Mouse (Mus musculus) macrophage (primary cell): ENCODE results near the gene Rab3b. TPM values are rescaled to one million over a fixed set of nuclear protein-coding genes. Genes with fewer than 3 reads are reported as not detected.

ENCODE experiments used
- H3K27ac ChIP-seq: fragments of 350-480 bp; formaldehyde crosslinking; 2 replicates; pipeline ENCODE4 v1.9.0; 2021
- H3K36me3 ChIP-seq: fragments of 350-480 bp; formaldehyde crosslinking; 2 replicates; pipeline ENCODE4 v1.9.0; 2021; ENCODE audit errors: inconsistent target
- H3K4me3 ChIP-seq: fragments of 350-480 bp; formaldehyde crosslinking; 2 replicates; pipeline ENCODE4 v1.9.0; 2021; ENCODE audit errors: inconsistent target
- H3K79me2 ChIP-seq: fragments of 350-480 bp; formaldehyde crosslinking; 2 replicates; pipeline ENCODE4 v1.9.0; 2021; ENCODE audit errors: inconsistent target
- WGBS: methylation state at CpG from one replicate; pipeline ENCODE4 v1.1.7; 2026; ENCODE audit warnings: inconsistent platforms; ENCODE audit not compliant: missing documents; 5-methylcytosine and 5-hydroxymethylcytosine counted together
- polyA plus RNA-seq: library from polyadenylated mRNA; stranded (reverse); fragments of 250-400 nt; gene quantifications from 3 replicates; pipeline ENCODE4 v1.2.4, GENCODE M21; 2018; ENCODE audit warnings: inconsistent platforms
- total RNA-seq, 78 experiments: library from RNA; depleted of rRNA; stranded (reverse); fragments of 250-400 nt; gene quantifications; 1 replicate in 9 of 78; 2 replicates in 24 of 78; 3 replicates in 43 of 78; 4 replicates in 2 of 78; pipeline ENCODE4 v1.2.4; 2018; ENCODE audit warnings: inconsistent platforms in 56 of 78

The Rab3b gene
- under 1 TPM in 1 of 26 experiments, not detected in 25; 0.24 TPM for total RNA-seq (2018; cell fraction: chromatin; rRNA removed)
- total RNA-seq (2018; cell fraction: cytosol; rRNA removed): under 1 TPM in 4 of 26 experiments, not detected in 22; 0.09 to 0.16 (median 0.09) TPM
- not detected for total RNA-seq (2018; cell fraction: nucleus; rRNA removed)
- 0.27 TPM in 1 of 3 replicates, not detected in the others for polyA plus RNA-seq

GRCm38 (mm10) chr4:108878963-108879822 lies at the start of gene Rab3b:
Gene Rab3b, plus strand, starts transcription at chr4:108879063.
- WGBS: 4% methylated on average over 46 of the region's 46 CpGs
- Histone ChIP-seq H3K27ac (no peak within 1 kb of the TSS), H3K4me3 (no peak within 1 kb of the TSS), H3K36me3 (no peaks in the 10 kb centered on the region), H3K79me2 (no peaks in the 10 kb centered on the region)

- Histone ChIP-seq H3K4me3 (no peak overlapping the region), H3K27ac (no peak overlapping the region), H3K79me2 (peaks cover 38% of the 10 kb centered on the region), H3K36me3 (peaks cover 2% of the 10 kb centered on the region; the same call in 1 of the 2 replicates)
- 100% methylated on average over 1 of the region's 1 CpGs for WGBS
Observed at GRCm38 (mm10) chr4:108830698-108831097, 48.2 kb upstream of the Rab3b start.

GRCm38 (mm10) chr4:108832916-108833827 lies 45.7 kb upstream of the Rab3b start, which contains the start of gene Btf3l4:
Gene Btf3l4, minus strand, starts transcription at chr4:108833614.
- Histone ChIP-seq H3K4me3 (peak within 1 kb of the TSS; percentile 82), H3K36me3 (no peaks in the 10 kb centered on the region), H3K27ac (peak within 1 kb of the TSS; percentile 83), H3K79me2 (peaks cover 63% of the 10 kb centered on the region)
- under 1% methylated on average over 69 of the region's 73 CpGs for WGBS

- WGBS: 1% methylated on average over 6 of the region's 6 CpGs
- H3K79me2 ChIP-seq: peaks cover 69% of the 10 kb centered on the region
- no peaks in the 10 kb centered on the region for H3K36me3 ChIP-seq
- peak overlapping the region; percentile 83 for H3K27ac ChIP-seq
- H3K4me3 ChIP-seq: peak overlapping the region; percentile 82
Observed at GRCm38 (mm10) chr4:108833828-108834114, 45.1 kb upstream of the Rab3b start.

GRCm38 (mm10) chr4:108834115-108834970 lies 44.5 kb upstream of the Rab3b start, which contains the start of gene Txndc12:
Gene Txndc12, plus strand, starts transcription at chr4:108834601.
- Histone ChIP-seq H3K4me3 (peak within 1 kb of the TSS; percentile 82), H3K27ac (peak within 1 kb of the TSS; percentile 83), H3K79me2 (peaks cover 75% of the 10 kb centered on the region), H3K36me3 (no peaks in the 10 kb centered on the region)
- under 1% methylated on average over 34 of the region's 34 CpGs for WGBS

GRCm38 (mm10) chr4:108834971-108835311 lies 43.9 kb upstream of the Rab3b start:
- Histone ChIP-seq H3K4me3 (peak overlapping the region; percentile 82), H3K27ac (peak overlapping the region; percentile 83), H3K79me2 (peaks cover 81% of the 10 kb centered on the region), H3K36me3 (no peaks in the 10 kb centered on the region)
- WGBS: 1% methylated on average over 15 of the region's 15 CpGs

- Histone ChIP-seq H3K27ac (peak overlapping the region; percentile 83), H3K4me3 (peak overlapping the region; percentile 82), H3K79me2 (peaks cover 86% of the 10 kb centered on the region), H3K36me3 (no peaks in the 10 kb centered on the region)
- 74% methylated on average over 3 of the region's 3 CpGs for WGBS
Observed at GRCm38 (mm10) chr4:108835496-108835895, 43.4 kb upstream of the Rab3b start.

GRCm38 (mm10) chr4:108838031-108838430 lies 40.8 kb upstream of the Rab3b start:
- no peak overlapping the region for H3K27ac ChIP-seq
- H3K4me3 ChIP-seq: no peak overlapping the region
- 92% methylated on average over 4 of the region's 4 CpGs for WGBS
- no peaks in the 10 kb centered on the region for H3K36me3 ChIP-seq
- H3K79me2 ChIP-seq: peaks cover 86% of the 10 kb centered on the region

- Histone ChIP-seq H3K4me3 (no peak overlapping the region), H3K36me3 (no peaks in the 10 kb centered on the region), H3K27ac (no peak overlapping the region), H3K79me2 (peaks cover 84% of the 10 kb centered on the region)
- 97% methylated on average over 7 of the region's 7 CpGs for WGBS
Observed at GRCm38 (mm10) chr4:108841920-108842578, 36.8 kb upstream of the Rab3b start.

- Histone ChIP-seq H3K4me3 (no peak overlapping the region), H3K36me3 (no peaks in the 10 kb centered on the region)
Observed at GRCm38 (mm10) chr4:108843336-108843735, 35.5 kb upstream of the Rab3b start.

GRCm38 (mm10) chr4:108845824-108846569 lies 32.9 kb upstream of the Rab3b start:
- H3K36me3 ChIP-seq: no peaks in the 10 kb centered on the region
- H3K79me2 ChIP-seq: peaks cover 67% of the 10 kb centered on the region
- no peak overlapping the region for H3K27ac ChIP-seq
- no peak overlapping the region for H3K4me3 ChIP-seq
- 93% methylated on average over 5 of the region's 5 CpGs for WGBS

More at GRCm38 (mm10) chr4:108843336-108843735, 35.5 kb upstream of the Rab3b start:
- peaks cover 72% of the 10 kb centered on the region for H3K79me2 ChIP-seq
- no peak overlapping the region for H3K27ac ChIP-seq

- peak within 1 kb of the TSS; percentile 29; the same call in 1 of the 2 replicates for H3K27ac ChIP-seq
- peaks cover 48% of the 10 kb centered on the region for H3K79me2 ChIP-seq
- WGBS: under 1% methylated on average over 74 of the region's 77 CpGs
- H3K36me3 ChIP-seq: no peaks in the 10 kb centered on the region
- peak within 1 kb of the TSS; percentile 71 for H3K4me3 ChIP-seq
Observed at GRCm38 (mm10) chr4:108847715-108848504, 31.0 kb upstream of the Rab3b start, which contains the start of gene Kti12. Gene Kti12, plus strand, starts transcription at chr4:108847785.
